Mouse (Mus musculus): Measurements from ENCODE around the gene Enc1.
A peak's percentile ranks its signal among the peaks of the same experiment; 100 is the strongest.
"Not testable (repeated sequence)": the region's sequence is repeated elsewhere in the genome, so short reads cannot be mapped to it uniquely, and the experiment has no call there.

Enc1 gene

GRCm38 (mm10) chr13:97252469-97252868, 11.6 kb downstream of the Enc1 start:
- peak; percentile 76 for DNase-seq

GRCm38 (mm10) chr13:97253418-97253981, 12.6 kb downstream of the Enc1 start:
- no peak for DNase-seq

GRCm38 (mm10) chr13:97253994-97254393, 13.1 kb downstream of the Enc1 start:
- DNase-seq = no peak

GRCm38 (mm10) chr13:97254564-97255164, 13.8 kb downstream of the Enc1 start:
- peak; percentile 53 for DNase-seq

GRCm38 (mm10) chr13:97255976-97256848, 15.3 kb downstream of the Enc1 start:
- DNase-seq = no peak

GRCm38 (mm10) chr13:97256849-97257379, 16.0 kb downstream of the Enc1 start:
- DNase-seq = no peak

GRCm38 (mm10) chr13:97259271-97259670, 18.4 kb downstream of the Enc1 start:
- no peak for DNase-seq

GRCm38 (mm10) chr13:97260456-97261180, 19.7 kb downstream of the Enc1 start:
- DNase-seq = no peak

GRCm38 (mm10) chr13:97261549-97261948, 20.6 kb downstream of the Enc1 start:
- no peak for DNase-seq

GRCm38 (mm10) chr13:97262676-97263075, 21.8 kb downstream of the Enc1 start:
- no peak for DNase-seq

- DNase-seq = not testable (repeated sequence)
Measured at GRCm38 (mm10) chr13:97265534-97265933, 24.6 kb downstream of the Enc1 start.

- DNase-seq = no peak
Measured at GRCm38 (mm10) chr13:97270723-97271122, 29.8 kb downstream of the Enc1 start.

- DNase-seq = no peak
Measured at GRCm38 (mm10) chr13:97271641-97272040, 30.7 kb downstream of the Enc1 start.

- no peak for DNase-seq
Measured at GRCm38 (mm10) chr13:97274757-97275156, 33.9 kb downstream of the Enc1 start.

- DNase-seq = no peak
Measured at GRCm38 (mm10) chr13:97275482-97275881, 34.6 kb downstream of the Enc1 start.

- peak; percentile 52 for DNase-seq
Measured at GRCm38 (mm10) chr13:97282051-97282910, 41.4 kb downstream of the Enc1 start.

GRCm38 (mm10) chr13:97282911-97283281, 42.0 kb downstream of the Enc1 start:
- DNase-seq = no peak

- no peak for DNase-seq
Measured at GRCm38 (mm10) chr13:97287046-97287445, 46.1 kb downstream of the Enc1 start.

- DNase-seq = no peak
Measured at GRCm38 (mm10) chr13:97290747-97291146, 49.8 kb downstream of the Enc1 start.

- DNase-seq = no peak
Measured at GRCm38 (mm10) chr13:97291354-97291753, 50.4 kb downstream of the Enc1 start.

GRCm38 (mm10) chr13:97292026-97292425, 51.1 kb downstream of the Enc1 start:
- DNase-seq = peak; percentile 87

Measured in retina, postnatal 1 day (tissue).